Mouse (Mus musculus) E14TG2a.4 (cell line): ENCODE measurements around the gene Myl7.
A peak's percentile ranks its signal among the peaks of the same experiment; 100 is the strongest.

Experiments
- H3K27me3 ChIP-seq: 2 replicates; pipeline ENCODE4 v1.6.1; 2014; ENCODE audit warnings: low read length, control low read depth; ENCODE audit not compliant: insufficient read depth
- H3K36me3 ChIP-seq: 2 replicates; pipeline ENCODE4 v1.6.1; 2014; ENCODE audit warnings: low read length, control low read depth; ENCODE audit not compliant: insufficient read depth
- H3K4me1 ChIP-seq: replicated peaks from 2 replicates; pipeline ENCODE4 v1.6.1; 2014; ENCODE audit warnings: low read depth, low read length, control low read depth
- H3K4me3 ChIP-seq: replicated peaks from 2 replicates; pipeline ENCODE4 v1.5.1; 2014; ENCODE audit warnings: mild to moderate bottlenecking, low read length
- H3K9me3 ChIP-seq: 2 replicates; pipeline ENCODE4 v1.6.1; 2014; ENCODE audit warnings: low read length, control low read depth
- CTCF ChIP-seq: conservative IDR thresholded peaks from 2 replicates; pipeline ENCODE4 v1.5.1; 2014; ENCODE audit warnings: low read length
- NANOG ChIP-seq: IDR thresholded peaks from 2 replicates; pipeline ENCODE4 v1.6.1; 2014; ENCODE audit warnings: borderline replicate concordance, low read length, mixed read lengths
- POU5F1 ChIP-seq: IDR thresholded peaks from 2 replicates; pipeline ENCODE4 v1.6.1; 2014; ENCODE audit warnings: low read length, borderline replicate concordance

Gene Myl7

DNA sequence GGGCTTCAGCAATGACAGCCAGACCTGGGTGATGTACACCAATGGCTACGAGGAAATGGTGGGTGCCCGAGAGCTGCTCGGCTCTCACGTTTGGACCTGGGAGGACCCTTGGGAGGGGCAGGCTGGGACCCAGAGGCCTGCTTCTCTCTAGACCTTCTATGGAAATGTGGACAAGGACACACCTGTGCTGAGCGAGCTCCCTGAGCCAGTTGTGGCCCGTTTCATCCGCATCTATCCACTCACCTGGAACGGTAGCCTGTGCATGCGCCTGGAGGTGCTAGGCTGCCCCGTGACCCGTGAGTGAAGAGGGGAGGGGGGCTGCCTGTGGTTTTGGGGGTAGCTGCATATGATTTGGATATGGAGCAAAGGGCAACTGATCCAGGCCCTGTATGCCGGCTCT is 30.3 kb downstream of the Myl7 start:
- no peaks in the 10 kb centered on the region for H3K9me3 ChIP-seq
- no peak for TF ChIP-seq CTCF
- TF ChIP-seq NANOG = no peak
- no peak for TF ChIP-seq POU5F1
- peaks cover 37% of the 10 kb centered on the region for H3K4me1 ChIP-seq
- peaks cover 22% of the 10 kb centered on the region for H3K27me3 ChIP-seq
- no peak overlapping the region for H3K4me3 ChIP-seq
- H3K36me3 ChIP-seq = peaks cover 72% of the 10 kb centered on the region

- Histone ChIP-seq H3K36me3 (peaks cover 60% of the 10 kb centered on the region), H3K9me3 (no peaks in the 10 kb centered on the region), H3K4me1 (peaks cover 43% of the 10 kb centered on the region), H3K27me3 (peaks cover 33% of the 10 kb centered on the region), H3K4me3 (no peak overlapping the region)
- TF ChIP-seq POU5F1 (no peak), NANOG (no peak), CTCF (no peak)
These were observed 31.4 kb downstream of the Myl7 start for GRCm38 (mm10) chr11:5867196-5867595.

- H3K4me1 ChIP-seq = peaks cover 32% of the 10 kb centered on the region
- peak overlapping the region; percentile 81 for H3K4me3 ChIP-seq
- H3K36me3 ChIP-seq = peaks cover 17% of the 10 kb centered on the region
- TF ChIP-seq CTCF = no peak
- no peak for TF ChIP-seq POU5F1
- TF ChIP-seq NANOG = no peak
- peaks cover 65% of the 10 kb centered on the region for H3K27me3 ChIP-seq
- H3K9me3 ChIP-seq = no peaks in the 10 kb centered on the region
These were observed 36.0 kb downstream of the Myl7 start for GRCm38 (mm10) chr11:5862394-5863105.

DNA sequence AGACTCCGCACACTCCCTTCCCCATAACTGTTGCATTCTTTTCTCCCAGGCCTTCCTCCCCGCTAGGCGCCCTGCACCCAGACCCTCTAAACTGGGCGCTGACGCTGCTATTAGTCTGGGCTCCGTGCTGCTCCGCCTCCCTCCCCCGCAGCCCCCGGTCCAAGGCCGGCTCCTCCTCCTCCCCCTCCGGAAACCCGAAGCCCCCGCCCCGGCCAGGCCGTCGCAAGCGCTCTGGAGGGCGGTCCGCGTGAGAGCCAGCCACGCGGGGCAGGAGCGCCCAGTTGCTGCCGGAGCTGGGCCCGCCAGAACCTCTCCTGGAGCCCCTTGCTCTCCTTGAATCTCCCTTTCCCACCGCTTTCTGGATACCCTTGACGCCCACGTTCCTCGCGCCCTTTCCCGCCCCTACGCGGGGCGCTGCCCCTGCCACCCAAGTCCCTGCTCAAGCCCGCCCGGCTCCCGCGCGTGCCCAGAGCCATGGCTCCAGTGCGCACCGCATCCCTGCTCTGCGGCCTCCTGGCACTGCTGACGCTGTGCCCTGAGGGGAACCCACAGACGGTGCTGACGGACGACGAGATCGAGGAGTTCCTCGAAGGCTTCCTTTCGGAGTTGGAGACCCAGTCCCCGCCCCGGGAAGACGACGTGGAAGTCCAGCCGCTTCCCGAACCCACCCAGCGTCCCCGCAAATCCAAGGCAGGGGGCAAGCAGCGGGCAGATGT is 36.7 kb downstream of the Myl7 start, which contains the start of gene Aebp1:
Gene Aebp1 (plus strand): TSS at position 270 of the 716 bp plus-strand sequence.
- Histone ChIP-seq H3K27me3 (peaks cover 65% of the 10 kb centered on the region), H3K36me3 (peaks cover 17% of the 10 kb centered on the region), H3K4me3 (peak within 1 kb of the TSS; percentile 81), H3K4me1 (peaks cover 26% of the 10 kb centered on the region), H3K9me3 (no peaks in the 10 kb centered on the region)
- TF ChIP-seq POU5F1 (no peak), NANOG (no peak), CTCF (no peak)

GRCm38 (mm10) chr11:5860639-5861038 is 37.9 kb downstream of the Myl7 start:
- Histone ChIP-seq H3K4me1 (peaks cover 38% of the 10 kb centered on the region), H3K27me3 (peaks cover 63% of the 10 kb centered on the region), H3K4me3 (no peak overlapping the region), H3K9me3 (no peaks in the 10 kb centered on the region), H3K36me3 (peaks cover 14% of the 10 kb centered on the region)
- TF ChIP-seq NANOG (no peak), CTCF (no peak), POU5F1 (no peak)

GRCm38 (mm10) chr11:5859883-5860550 is 38.6 kb downstream of the Myl7 start:
- H3K27me3 ChIP-seq = peaks cover 58% of the 10 kb centered on the region

GRCm38 (mm10) chr11:5858723-5859122 is 39.9 kb downstream of the Myl7 start:
- no peak overlapping the region for H3K4me3 ChIP-seq
- no peaks in the 10 kb centered on the region; the same call in 1 of the 2 replicates for H3K36me3 ChIP-seq
- peaks cover 47% of the 10 kb centered on the region for H3K27me3 ChIP-seq
- H3K9me3 ChIP-seq = no peaks in the 10 kb centered on the region
- no peak for TF ChIP-seq NANOG
- peak; percentile 90 for TF ChIP-seq CTCF
- H3K4me1 ChIP-seq = peaks cover 57% of the 10 kb centered on the region

More at GRCm38 (mm10) chr11:5859883-5860550, 38.6 kb downstream of the Myl7 start:
- no peaks in the 10 kb centered on the region for H3K9me3 ChIP-seq
- no peak for TF ChIP-seq POU5F1
- TF ChIP-seq CTCF = no peak
- TF ChIP-seq NANOG = no peak
- peaks cover 44% of the 10 kb centered on the region for H3K4me1 ChIP-seq
- H3K36me3 ChIP-seq = peaks cover 8% of the 10 kb centered on the region
- H3K4me3 ChIP-seq = no peak overlapping the region

DNA sequence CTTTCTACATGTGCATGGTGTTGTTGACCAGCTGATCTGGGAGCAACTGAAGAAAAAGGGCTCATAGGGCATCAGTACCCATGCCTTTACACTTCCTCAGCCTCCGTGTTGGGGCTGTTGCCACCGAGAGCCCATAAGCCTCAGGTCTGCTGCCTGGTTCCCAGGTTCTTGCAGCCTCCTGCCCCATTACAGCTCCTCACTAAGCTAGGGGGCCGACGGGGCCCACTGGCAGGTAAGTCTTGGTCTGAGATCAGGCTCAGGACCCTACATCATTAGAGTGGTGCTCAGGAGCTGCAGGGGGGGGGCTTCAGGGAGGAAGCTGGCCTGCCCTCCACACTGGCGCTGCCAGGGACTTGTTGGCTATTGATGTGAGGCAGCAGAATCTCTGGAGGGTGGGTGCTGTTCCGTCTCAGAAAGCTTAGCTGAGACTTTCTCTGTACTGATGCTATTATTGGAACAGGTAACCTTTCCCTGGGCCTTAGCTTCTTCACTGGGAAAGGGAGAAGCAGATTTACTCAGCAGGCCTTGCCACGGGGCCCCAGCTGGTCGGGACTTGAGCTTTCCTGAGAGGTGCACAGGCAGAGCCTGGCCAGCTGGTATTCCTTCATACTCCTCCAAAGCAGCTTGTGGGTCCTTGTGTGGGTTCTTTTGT is 42.0 kb downstream of the Myl7 start:
- H3K27me3 ChIP-seq = peaks cover 26% of the 10 kb centered on the region
- no peaks in the 10 kb centered on the region for H3K36me3 ChIP-seq
- 0 out of 2 replicates have a peak overlapping the region, but pooled peaks have one; percentile 23 for H3K4me3 ChIP-seq
- TF ChIP-seq CTCF (no peak), NANOG (no peak), POU5F1 (no peak)
- H3K9me3 ChIP-seq = no peaks in the 10 kb centered on the region
- peaks cover 53% of the 10 kb centered on the region for H3K4me1 ChIP-seq

DNA sequence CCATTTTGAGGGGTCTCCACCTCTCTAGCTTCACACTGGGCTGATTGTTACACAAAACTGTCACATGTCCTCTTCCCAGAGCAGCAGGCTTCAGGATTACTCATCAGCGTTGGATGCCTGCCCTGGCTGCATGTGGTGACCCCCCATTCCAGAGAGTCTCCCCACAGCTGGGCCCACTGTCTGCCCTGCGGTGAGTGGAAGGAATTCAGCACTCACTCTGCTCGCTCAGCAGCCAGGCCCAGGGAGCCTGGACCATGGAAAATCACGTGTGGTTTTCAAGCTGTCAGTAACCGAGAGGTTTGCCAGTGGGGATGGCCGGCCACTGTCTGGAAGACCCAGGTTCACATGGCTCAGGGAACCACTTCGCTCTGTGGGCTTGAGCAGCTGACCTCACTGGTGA is 42.7 kb downstream of the Myl7 start:
- H3K4me1 ChIP-seq = peaks cover 47% of the 10 kb centered on the region
- TF ChIP-seq CTCF (no peak), POU5F1 (no peak), NANOG (no peak)

More for the DNA sequence above, 42.7 kb downstream of the Myl7 start:
- no peaks in the 10 kb centered on the region for H3K9me3 ChIP-seq
- H3K27me3 ChIP-seq = peaks cover 19% of the 10 kb centered on the region
- H3K4me3 ChIP-seq = peak overlapping the region; percentile 23; the same call in 1 of the 2 replicates
- no peaks in the 10 kb centered on the region for H3K36me3 ChIP-seq
